Mouse (Mus musculus): ENCODE data around the gene Slc25a17. TPM values are rescaled to one million over a fixed set of nuclear protein-coding genes. Genes with fewer than 3 reads are reported as not detected.

The Slc25a17 gene
- polyA plus RNA-seq, 1 experiment from 2014 or later = 40.9 TPM

DNA sequence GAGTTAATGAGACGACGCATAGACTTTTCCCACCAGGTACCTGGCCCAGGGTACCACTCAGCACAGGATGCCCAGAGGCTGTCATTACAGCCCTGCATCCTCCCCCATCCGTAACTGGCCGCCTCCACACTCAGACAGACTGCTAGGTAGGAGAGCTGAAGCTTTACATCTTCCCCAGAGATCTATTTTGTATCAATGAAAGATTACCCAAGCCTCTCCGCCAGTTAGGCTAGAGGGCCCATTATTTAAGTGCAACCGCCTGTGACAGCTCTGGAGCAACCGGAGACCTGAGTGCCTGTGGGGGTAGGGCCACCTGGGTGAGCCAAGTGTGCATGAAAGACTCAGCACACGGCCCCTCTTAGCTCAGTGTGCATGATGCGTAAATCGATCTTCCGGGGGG is 82.7 kb downstream of the Slc25a17 start:
- no peak for ATAC-seq (ENCODE audit: insufficient read depth)
- H3K27me3 ChIP-seq = no peaks in the 10 kb centered on the region; the same call in 1 of the 2 replicates
- no peaks in the 10 kb centered on the region for H3K9me3 ChIP-seq (replicated peaks)
- 57% methylated on average over 11 of the region's 11 CpGs for WGBS (ENCODE audit: insufficient replicate concordance)
- H3K4me2 ChIP-seq = no peak overlapping the region
- H3K27ac ChIP-seq (replicated peaks) = no peak overlapping the region
- no peak overlapping the region for H3K4me3 ChIP-seq (replicated peaks)
- no peaks in the 10 kb centered on the region for H3K36me3 ChIP-seq (replicated peaks)
- 0 out of 2 replicates have a peak, but pooled peaks cover 4% of the 10 kb centered on the region for H3K4me1 ChIP-seq (replicated peaks)
- H3K9ac ChIP-seq = no peak overlapping the region

DNA sequence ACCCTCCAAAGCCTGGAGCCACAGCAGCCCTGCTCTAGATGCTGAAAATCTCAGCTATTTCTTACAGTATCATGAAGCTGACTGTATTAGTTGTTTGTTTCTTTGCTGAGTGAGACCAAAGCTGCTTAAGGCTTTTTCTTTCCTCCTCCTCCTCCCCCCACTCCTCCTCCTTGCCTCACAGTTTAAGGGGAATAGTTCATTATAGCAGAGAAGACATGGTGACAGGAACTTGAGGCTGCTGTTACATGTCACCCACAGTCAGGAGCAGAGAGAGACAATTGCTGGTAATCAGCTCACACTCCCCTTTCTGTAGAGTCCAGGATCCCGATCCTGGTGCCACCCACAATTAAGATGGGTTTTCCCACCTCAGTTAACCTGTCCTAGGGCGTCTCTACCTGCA is 87.3 kb downstream of the Slc25a17 start:
- Histone ChIP-seq H3K9ac (no peak overlapping the region), H3K4me2 (no peak overlapping the region), H3K9me3 (replicated peaks) (no peaks in the 10 kb centered on the region), H3K4me3 (replicated peaks) (no peak overlapping the region), H3K27ac (replicated peaks) (no peak overlapping the region), H3K4me1 (replicated peaks) (0 out of 2 replicates have a peak, but pooled peaks cover 4% of the 10 kb centered on the region), H3K36me3 (replicated peaks) (no peaks in the 10 kb centered on the region), H3K27me3 (no peaks in the 10 kb centered on the region)
- ATAC-seq (ENCODE audit: insufficient read depth) = no peak
- 55% methylated on average over 2 of the region's 2 CpGs for WGBS (ENCODE audit: insufficient replicate concordance)

DNA sequence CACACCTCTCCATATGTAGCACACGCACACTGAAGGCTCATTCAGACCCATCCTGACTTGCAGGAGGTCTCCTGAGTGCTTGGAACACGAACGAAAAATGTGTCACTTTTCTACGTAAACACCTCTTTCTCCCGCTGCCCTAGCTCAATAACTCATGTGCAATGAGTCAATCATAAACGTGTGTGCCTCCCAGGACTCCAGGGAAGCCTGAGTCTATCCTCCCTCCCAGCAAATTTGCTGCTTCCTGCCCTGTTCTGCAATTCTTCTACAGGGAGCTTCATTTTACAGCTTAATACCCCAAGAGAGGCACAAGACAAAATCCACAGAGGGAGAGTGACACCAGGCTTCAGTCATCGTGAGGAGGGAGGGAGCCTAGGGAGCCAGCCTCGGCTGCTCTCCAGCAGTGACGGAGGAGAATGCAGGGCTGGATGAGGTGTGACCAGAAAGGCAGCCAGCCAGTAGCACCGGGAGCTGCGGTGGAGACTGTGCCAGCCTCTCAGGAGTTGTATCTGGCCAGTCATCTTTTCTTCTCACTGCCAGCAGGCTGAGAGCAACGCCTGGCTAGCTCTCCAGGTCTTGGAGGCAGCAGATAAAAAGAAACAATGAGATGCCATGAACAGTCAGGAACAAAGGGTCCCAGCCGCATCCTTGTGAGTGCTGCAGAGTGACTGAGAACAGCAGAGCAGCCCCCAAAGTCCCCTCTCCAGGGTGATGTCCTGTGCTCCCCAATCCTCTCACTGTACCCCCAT is 88.1 kb downstream of the Slc25a17 start:
- H3K27me3 ChIP-seq = no peaks in the 10 kb centered on the region
- no peak overlapping the region for H3K27ac ChIP-seq (replicated peaks)
- H3K9ac ChIP-seq = no peak overlapping the region
- ATAC-seq (ENCODE audit: insufficient read depth) = no peak
- WGBS (ENCODE audit: insufficient replicate concordance) = 22% methylated on average over 13 of the region's 13 CpGs
- no peaks in the 10 kb centered on the region for H3K36me3 ChIP-seq (replicated peaks)
- no peaks in the 10 kb centered on the region for H3K9me3 ChIP-seq (replicated peaks)
- H3K4me1 ChIP-seq (replicated peaks) = 0 out of 2 replicates have a peak, but pooled peaks cover 4% of the 10 kb centered on the region
- no peak overlapping the region for H3K4me2 ChIP-seq
- no peak overlapping the region for H3K4me3 ChIP-seq (replicated peaks)

Other genes with a start within 250 kb of the Slc25a17 start
- 5.3 and 5.9 TPM in 2 replicates for gene Mrtfa, start 170.1 kb downstream of the Slc25a17 start, polyA plus RNA-seq (2015; fragmentation: Nextera tagmentation; extraction: Ambion mirVana)
- gene Mchr1, start 125.3 kb downstream of the Slc25a17 start, polyA plus RNA-seq (2015; fragmentation: Nextera tagmentation; extraction: Ambion mirVana) = 0.07 and 0.08 TPM in 2 replicates
- 53.5 and 57.4 TPM in 2 replicates for gene St13, start 39.3 kb upstream of the Slc25a17 start, polyA plus RNA-seq (2015; fragmentation: Nextera tagmentation; extraction: Ambion mirVana)
- gene Xpnpep3, start 39.3 kb upstream of the Slc25a17 start, polyA plus RNA-seq (2015; fragmentation: Nextera tagmentation; extraction: Ambion mirVana) = 6.2 and 6.8 TPM in 2 replicates
- 0.70 and 0.75 TPM in 2 replicates for gene Dnajb7, start 47.5 kb upstream of the Slc25a17 start, polyA plus RNA-seq (2015; fragmentation: Nextera tagmentation; extraction: Ambion mirVana)
- 195 and 226 TPM in 2 replicates for gene Rbx1, start 105.5 kb upstream of the Slc25a17 start, polyA plus RNA-seq (2015; fragmentation: Nextera tagmentation; extraction: Ambion mirVana)
- gene Ep300, start 224.5 kb upstream of the Slc25a17 start, polyA plus RNA-seq (2015; fragmentation: Nextera tagmentation; extraction: Ambion mirVana) = 6.1 and 7.9 TPM in 2 replicates

Measured in liver, embryonic 15.5 days (tissue).